Mouse (Mus musculus) forebrain, embryonic 14.5 days (tissue): ENCODE measurements around the gene Adcyap1r1. TPM values are rescaled to one million over a fixed set of nuclear protein-coding genes. Genes with fewer than 3 reads are reported as not detected.

Experiments
- ATAC-seq: fragments of 200-750 bp; cut with Nextera tagmentation; 2 replicates; pipeline ENCODE4 v1.8.0; 2017; ENCODE audit warnings: mild to moderate bottlenecking, moderate library complexity
- DNase-seq: peaks from one replicate; pipeline ENCODE4 v3.0.0-alpha.2; 2015; ENCODE audit warnings: low spot score
- H3K27ac ChIP-seq: fragments of 300-500 bp; sonication (generic); 2 replicates; pipeline ENCODE4 v1.5.1; 2014; ENCODE audit warnings: low read depth, mild to moderate bottlenecking, control low read depth, low read length, moderate library complexity
- H3K27me3 ChIP-seq: fragments of 300-500 bp; sonication (generic); replicated peaks from 2 replicates; pipeline ENCODE4 v1.6.1; 2014; ENCODE audit warnings: low read length, control low read depth, mixed read lengths; ENCODE audit not compliant: control insufficient read depth, insufficient read depth
- H3K36me3 ChIP-seq: fragments of 300-500 bp; sonication (generic); 2 replicates; pipeline ENCODE4 v1.6.1; 2014; ENCODE audit warnings: low read length, control low read depth; ENCODE audit not compliant: control insufficient read depth, insufficient read depth
- H3K4me1 ChIP-seq: fragments of 300-500 bp; sonication (generic); 2 replicates; pipeline ENCODE4 v1.6.1; 2014; ENCODE audit warnings: antibody characterized with exemption, low read length, control low read depth; ENCODE audit not compliant: control insufficient read depth, insufficient read depth
- H3K4me2 ChIP-seq: fragments of 300-500 bp; sonication (generic); 2 replicates; pipeline ENCODE4 v1.6.1; 2014; ENCODE audit warnings: mild to moderate bottlenecking, control low read depth, low read length
- H3K4me3 ChIP-seq: fragments of 300-500 bp; sonication (generic); 2 replicates; pipeline ENCODE4 v1.5.1; 2014; ENCODE audit warnings: low read depth, low read length, control low read depth
- H3K9ac ChIP-seq: fragments of 300-500 bp; sonication (generic); 2 replicates; pipeline ENCODE4 v1.6.1; 2014; ENCODE audit warnings: mild to moderate bottlenecking, low read length, control low read depth, moderate library complexity
- H3K9me3 ChIP-seq: fragments of 300-500 bp; sonication (generic); replicated peaks from 2 replicates; pipeline ENCODE4 v1.6.1; 2016; ENCODE audit warnings: low read length, control low read depth, mixed read lengths; ENCODE audit not compliant: control insufficient read depth
- whole genome bisulfite sequencing: fragments of 180-500 bp; shearing (Covaris S2); extraction: QIAGEN DNeasy Blood & Tissue Kit; methylation state at CpG from one replicate; pipeline ENCODE4 v1.1.7; 2014; 5-methylcytosine and 5-hydroxymethylcytosine counted together
- polyA plus RNA-seq: library from polyadenylated mRNA; unstranded; fragments of >200 nt; fragmentation: Nextera tagmentation; extraction: Ambion mirVana; gene quantifications from 2 replicates; pipeline ENCODE4 v1.2.1, GENCODE M21; 2014

Gene Adcyap1r1
- polyA plus RNA-seq, 1 experiment from 2014 or later: 25.8 TPM

DNA sequence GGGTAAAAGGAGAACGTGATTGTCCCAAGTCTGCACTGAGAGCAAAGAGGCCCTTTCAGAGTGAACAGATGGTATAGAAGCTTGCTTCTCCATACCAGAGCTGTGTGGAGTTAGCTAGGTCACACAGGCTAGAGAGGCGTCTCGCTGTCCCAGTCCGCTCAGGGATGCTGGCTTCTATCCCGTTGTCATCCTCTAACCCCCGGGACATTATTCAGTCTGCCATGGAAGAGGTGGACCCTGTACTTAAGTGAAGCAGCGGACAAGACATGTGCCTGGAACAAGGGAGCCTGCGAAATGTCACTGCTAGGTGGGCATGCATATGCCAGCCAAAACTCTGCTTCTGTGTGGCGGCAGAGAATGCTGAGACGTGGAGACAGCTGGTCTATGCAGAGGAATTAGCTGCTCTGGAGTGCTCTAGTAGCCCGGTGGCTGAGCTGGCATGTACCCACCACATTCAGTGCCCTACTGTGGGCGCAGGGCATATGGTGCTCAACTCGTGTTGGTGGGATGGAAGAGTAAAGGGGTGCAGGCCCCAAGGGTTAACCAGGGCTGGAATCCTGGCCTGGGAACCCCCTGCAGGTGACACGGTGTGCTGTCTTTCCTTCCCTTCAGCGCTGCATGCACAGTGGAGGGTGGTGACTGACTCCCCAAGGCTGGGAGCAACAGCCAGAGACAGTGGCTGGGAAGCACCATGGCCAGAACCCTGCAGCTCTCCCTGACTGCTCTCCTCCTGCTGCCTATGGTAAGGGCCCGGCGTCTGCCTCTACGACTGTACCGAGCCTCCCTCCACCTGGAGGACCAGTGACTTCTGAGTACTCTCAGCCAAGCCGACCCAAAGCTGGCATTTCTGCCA is 8.0 kb downstream of the Adcyap1r1 start:
- Histone ChIP-seq H3K9me3 (no peaks in the 10 kb centered on the region), H3K36me3 (peaks cover 13% of the 10 kb centered on the region), H3K4me2 (no peak overlapping the region), H3K27me3 (no peaks in the 10 kb centered on the region), H3K27ac (no peak overlapping the region), H3K4me3 (no peak overlapping the region), H3K4me1 (peaks cover 4% of the 10 kb centered on the region), H3K9ac (no peak overlapping the region)
- ATAC-seq: no peak
- no peak for DNase-seq
- WGBS: 81% methylated on average over 19 of the region's 20 CpGs

DNA sequence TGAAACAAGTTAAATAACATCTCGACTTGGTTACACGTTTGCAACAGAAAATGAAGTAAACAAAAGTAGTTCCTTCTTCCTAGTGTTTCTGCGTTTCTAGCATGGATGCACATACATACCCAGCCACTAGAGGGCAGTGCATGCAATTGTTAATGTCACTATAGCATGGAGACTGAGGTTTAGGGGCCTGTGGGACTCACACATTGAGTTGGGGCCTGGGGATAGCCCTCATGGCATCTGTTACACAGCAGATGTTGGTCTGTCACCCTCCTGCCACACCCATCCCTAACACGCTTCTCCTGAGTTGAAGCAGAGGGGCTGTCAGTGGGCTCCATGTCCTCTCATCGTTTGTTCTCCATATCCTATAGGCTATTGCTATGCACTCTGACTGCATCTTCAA is 9.4 kb downstream of the Adcyap1r1 start:
- H3K4me2 ChIP-seq: no peak overlapping the region
- ATAC-seq (no peak), DNase-seq (no peak)
- H3K4me3 ChIP-seq: no peak overlapping the region
- no peaks in the 10 kb centered on the region for H3K27me3 ChIP-seq
- H3K9me3 ChIP-seq: no peaks in the 10 kb centered on the region
- H3K36me3 ChIP-seq: peaks cover 13% of the 10 kb centered on the region
- H3K9ac ChIP-seq: no peak overlapping the region
- peaks cover 4% of the 10 kb centered on the region for H3K4me1 ChIP-seq
- WGBS: 68% methylated on average over 5 of the region's 5 CpGs
- H3K27ac ChIP-seq: no peak overlapping the region

DNA sequence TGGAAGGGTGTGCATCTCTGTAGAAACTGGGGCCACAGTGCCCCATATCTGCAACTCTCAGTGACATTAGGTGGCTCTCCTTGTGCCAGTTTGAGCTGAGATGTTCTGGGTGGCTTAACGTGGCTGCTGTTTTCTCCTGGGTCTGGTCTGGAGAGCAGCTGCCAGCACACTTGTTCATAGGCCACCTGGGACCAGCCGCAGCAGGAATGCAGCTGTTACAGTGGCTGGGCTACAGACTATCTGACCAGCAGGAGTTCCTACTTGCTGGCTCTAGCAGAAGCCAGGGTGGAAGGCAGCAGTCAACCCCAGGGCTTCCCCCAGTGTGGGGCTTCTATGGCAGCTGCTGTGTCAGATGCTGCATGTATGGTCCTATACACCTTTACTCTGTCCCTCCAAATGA is 9.9 kb downstream of the Adcyap1r1 start:
- peaks cover 13% of the 10 kb centered on the region for H3K36me3 ChIP-seq
- H3K4me2 ChIP-seq: no peak overlapping the region
- no peaks in the 10 kb centered on the region for H3K27me3 ChIP-seq
- H3K4me1 ChIP-seq: peaks cover 7% of the 10 kb centered on the region
- no peaks in the 10 kb centered on the region for H3K9me3 ChIP-seq
- no peak overlapping the region for H3K4me3 ChIP-seq
- WGBS: 84% methylated on average over 2 of the region's 2 CpGs
- ATAC-seq: no peak
- H3K27ac ChIP-seq: no peak overlapping the region
- no peak overlapping the region for H3K9ac ChIP-seq
- no peak for DNase-seq

DNA sequence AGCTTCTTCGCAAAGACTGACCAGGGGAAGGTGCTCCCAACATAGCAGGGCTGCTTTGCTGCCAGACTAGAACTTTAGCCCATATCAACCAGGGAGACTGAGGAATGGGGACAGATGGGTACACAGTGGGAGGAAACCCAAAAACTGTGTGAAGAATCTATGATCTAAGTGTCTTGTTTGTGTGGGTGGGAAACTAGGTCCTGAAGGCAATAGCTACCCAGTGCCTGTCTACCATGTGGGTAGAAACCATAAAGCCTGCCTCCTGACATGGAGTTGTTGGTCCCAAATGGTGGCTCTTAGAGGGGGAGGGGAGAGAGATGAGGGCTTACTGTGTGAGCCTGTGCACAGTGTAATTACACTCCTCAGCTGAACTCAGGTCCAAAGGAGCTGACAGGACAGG is 10.6 kb downstream of the Adcyap1r1 start:
- ATAC-seq: no peak
- no peaks in the 10 kb centered on the region for H3K27me3 ChIP-seq
- no peak overlapping the region for H3K9ac ChIP-seq
- DNase-seq: no peak
- 91% methylated on average over 1 of the region's 1 CpGs for WGBS
- H3K4me3 ChIP-seq: no peak overlapping the region
- H3K27ac ChIP-seq: no peak overlapping the region
- no peaks in the 10 kb centered on the region for H3K9me3 ChIP-seq
- no peak overlapping the region for H3K4me2 ChIP-seq
- peaks cover 13% of the 10 kb centered on the region for H3K36me3 ChIP-seq
- H3K4me1 ChIP-seq: peaks cover 7% of the 10 kb centered on the region

DNA sequence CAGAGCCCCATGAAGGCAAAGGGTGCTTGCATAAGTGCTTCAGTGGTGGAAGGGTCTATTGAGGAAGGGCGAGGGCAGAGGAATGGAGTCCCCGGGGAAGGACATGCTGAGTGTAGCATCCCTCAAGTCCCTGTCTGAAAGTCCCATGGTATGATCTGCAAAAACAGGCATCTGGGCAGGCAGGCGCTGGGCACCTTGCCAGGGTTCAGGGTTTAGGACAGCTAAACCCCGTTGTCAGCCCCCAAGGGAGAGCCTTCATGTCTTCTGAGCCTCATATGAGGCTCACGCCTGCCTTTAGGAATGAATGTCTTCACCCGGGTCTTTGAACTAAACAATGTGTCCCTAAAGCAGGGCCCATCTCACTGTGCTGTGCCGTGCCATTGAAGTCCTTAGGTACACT is 12.2 kb downstream of the Adcyap1r1 start:
- H3K9ac ChIP-seq: no peak overlapping the region
- no peak overlapping the region for H3K4me3 ChIP-seq
- peaks cover 7% of the 10 kb centered on the region for H3K4me1 ChIP-seq
- no peak overlapping the region for H3K27ac ChIP-seq
- H3K4me2 ChIP-seq: no peak overlapping the region
- peaks cover 17% of the 10 kb centered on the region for H3K36me3 ChIP-seq
- ATAC-seq (no peak), DNase-seq (no peak)
- H3K9me3 ChIP-seq: no peaks in the 10 kb centered on the region
- H3K27me3 ChIP-seq: no peaks in the 10 kb centered on the region
- WGBS: 83% methylated on average over 7 of the region's 7 CpGs

DNA sequence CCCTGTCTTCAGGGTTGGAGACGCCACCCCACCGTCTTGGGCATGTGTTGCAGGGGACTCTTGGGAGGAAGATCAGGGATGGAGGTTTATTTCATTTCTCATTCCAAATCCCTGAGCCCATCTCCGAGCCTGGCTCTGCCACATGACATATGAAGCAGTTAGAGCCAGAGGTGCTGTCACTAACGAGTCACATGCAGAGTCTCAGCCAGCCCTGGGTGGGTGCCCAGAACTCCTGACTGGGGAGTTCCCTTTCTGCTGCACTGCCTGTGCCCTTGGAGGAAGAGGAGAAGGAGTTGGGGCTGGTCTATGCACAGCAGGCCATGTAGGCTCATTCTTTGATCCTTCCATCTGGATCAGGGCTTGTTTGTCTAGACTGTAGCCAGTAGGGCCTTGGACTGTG is 13.5 kb downstream of the Adcyap1r1 start:
- Histone ChIP-seq H3K27me3 (no peaks in the 10 kb centered on the region), H3K9me3 (no peaks in the 10 kb centered on the region), H3K4me1 (peaks cover 7% of the 10 kb centered on the region), H3K4me3 (no peak overlapping the region), H3K36me3 (peaks cover 22% of the 10 kb centered on the region), H3K27ac (no peak overlapping the region), H3K9ac (no peak overlapping the region), H3K4me2 (no peak overlapping the region)
- ATAC-seq (no peak), DNase-seq (peak; percentile 41)
- 68% methylated on average over 4 of the region's 4 CpGs for WGBS

DNA sequence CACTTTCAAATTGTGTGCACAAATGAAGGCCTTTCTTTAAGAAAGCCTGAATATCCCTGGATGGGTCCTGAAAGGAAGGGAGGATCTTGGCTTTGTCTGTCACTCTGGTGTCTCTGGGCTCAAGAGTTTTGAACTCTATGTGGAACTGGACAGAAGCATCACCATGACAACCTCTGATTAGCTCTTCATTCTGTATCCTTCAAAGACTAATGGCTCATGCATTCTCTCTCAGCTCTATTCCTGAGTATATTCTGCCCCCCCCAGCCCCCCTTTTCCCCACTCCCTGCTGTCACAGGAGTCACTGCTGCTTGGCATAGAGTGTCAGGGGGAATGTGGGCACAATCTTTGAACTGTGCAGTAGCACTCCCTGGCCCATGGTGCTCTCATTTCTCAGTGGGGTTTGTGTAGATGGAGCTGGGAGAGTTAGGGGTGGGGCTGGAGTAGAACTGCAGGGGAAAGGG is 14.6 kb downstream of the Adcyap1r1 start:
- peak; percentile 35 for DNase-seq

DNA sequence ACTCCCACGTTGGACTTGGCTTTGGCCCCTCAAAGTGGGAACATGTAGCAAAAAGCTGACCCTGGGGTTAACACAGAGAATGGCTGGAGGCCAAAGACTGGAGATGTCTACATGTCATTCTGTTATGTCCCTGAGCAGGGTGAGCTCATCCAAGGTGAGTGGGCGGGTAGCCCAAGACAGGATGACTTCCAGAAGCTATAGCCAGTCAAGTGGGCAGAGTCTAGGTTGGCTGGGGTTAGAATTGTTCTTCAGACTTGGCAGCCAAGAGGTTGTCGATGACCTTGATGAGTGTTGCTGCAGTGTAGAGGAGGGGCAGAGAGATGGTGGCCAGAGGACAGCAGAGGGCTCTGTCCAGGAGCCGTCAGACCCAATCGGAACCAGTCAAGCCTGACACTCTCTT is 18.9 kb downstream of the Adcyap1r1 start:
- H3K4me3 ChIP-seq: no peak overlapping the region
- ATAC-seq: no peak
- H3K27ac ChIP-seq: no peak overlapping the region
- no peak overlapping the region for H3K9ac ChIP-seq
- H3K4me2 ChIP-seq: no peak overlapping the region
- H3K36me3 ChIP-seq: peaks cover 38% of the 10 kb centered on the region
- WGBS: 90% methylated on average over 4 of the region's 5 CpGs
- no peaks in the 10 kb centered on the region for H3K9me3 ChIP-seq
- H3K27me3 ChIP-seq: no peaks in the 10 kb centered on the region
- no peak for DNase-seq
- peaks cover 3% of the 10 kb centered on the region for H3K4me1 ChIP-seq

More for the DNA sequence above, 14.6 kb downstream of the Adcyap1r1 start:
- ATAC-seq: 0 out of 2 replicates have a peak, but pooled peaks have one; percentile 30
- H3K9me3 ChIP-seq: no peaks in the 10 kb centered on the region
- H3K4me3 ChIP-seq: no peak overlapping the region
- no peaks in the 10 kb centered on the region for H3K27me3 ChIP-seq
- H3K9ac ChIP-seq: no peak overlapping the region
- peaks cover 18% of the 10 kb centered on the region for H3K36me3 ChIP-seq
- no peak overlapping the region for H3K4me2 ChIP-seq
- H3K4me1 ChIP-seq: peaks cover 7% of the 10 kb centered on the region
- H3K27ac ChIP-seq: 0 out of 2 replicates have a peak overlapping the region, but pooled peaks have one; percentile 5

DNA sequence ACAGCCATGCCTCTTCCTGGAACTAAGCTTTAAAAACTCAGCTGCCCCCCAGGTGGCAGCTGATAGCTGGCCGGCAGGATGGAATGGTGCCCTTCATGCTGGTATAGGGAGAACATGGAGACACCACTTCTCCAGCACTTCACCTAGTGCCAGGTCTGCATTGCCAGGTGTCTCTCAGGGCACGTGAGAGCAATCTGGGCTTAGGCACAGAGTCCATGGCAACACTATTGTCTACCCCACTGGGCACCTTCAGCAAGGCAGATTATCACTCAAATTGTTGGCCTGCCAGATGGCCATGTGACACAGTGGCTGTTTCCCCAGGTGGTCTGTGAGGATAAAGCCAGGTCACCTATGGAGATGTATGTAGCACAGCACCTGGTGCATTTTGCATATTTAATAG is 20.6 kb downstream of the Adcyap1r1 start:
- WGBS: 82% methylated on average over 2 of the region's 2 CpGs
- no peaks in the 10 kb centered on the region for H3K27me3 ChIP-seq
- DNase-seq (no peak), ATAC-seq (no peak)
- H3K4me3 ChIP-seq: no peak overlapping the region
- no peak overlapping the region for H3K27ac ChIP-seq
- H3K9me3 ChIP-seq: no peaks in the 10 kb centered on the region
- H3K4me2 ChIP-seq: no peak overlapping the region
- no peak overlapping the region for H3K9ac ChIP-seq
- H3K4me1 ChIP-seq: no peaks in the 10 kb centered on the region
- peaks cover 43% of the 10 kb centered on the region for H3K36me3 ChIP-seq
